Mouse (Mus musculus) liver, adult (tissue): ENCODE measurements around the gene Dyrk1a.

ENCODE experiments used
- GATA4 ChIP-seq: IDR thresholded peaks from 2 replicates; pipeline ENCODE4 v1.6.1; 2014; ENCODE audit warnings: mild to moderate bottlenecking, low read length; ENCODE audit not compliant: insufficient replicate concordance

Dyrk1a gene

GRCm38 (mm10) chr16:94599977-94600724, 30.3 kb downstream of the Dyrk1a start:
- TF ChIP-seq GATA4 = no peak

- no peak for TF ChIP-seq GATA4
Observed at GRCm38 (mm10) chr16:94601089-94601488, 31.3 kb downstream of the Dyrk1a start.

GRCm38 (mm10) chr16:94601540-94601953, 31.7 kb downstream of the Dyrk1a start:
- TF ChIP-seq GATA4 = no peak

- TF ChIP-seq GATA4 = no peak
Observed at GRCm38 (mm10) chr16:94602188-94602587, 32.4 kb downstream of the Dyrk1a start.

- no peak for TF ChIP-seq GATA4
Observed at GRCm38 (mm10) chr16:94602730-94603129, 32.9 kb downstream of the Dyrk1a start.

- TF ChIP-seq GATA4 = no peak
Observed at GRCm38 (mm10) chr16:94606169-94606568, 36.4 kb downstream of the Dyrk1a start.

- no peak for TF ChIP-seq GATA4
Observed at GRCm38 (mm10) chr16:94607468-94607867, 37.7 kb downstream of the Dyrk1a start.

GRCm38 (mm10) chr16:94608706-94609594, 39.1 kb downstream of the Dyrk1a start:
- no peak for TF ChIP-seq GATA4

GRCm38 (mm10) chr16:94612573-94612972, 42.8 kb downstream of the Dyrk1a start:
- TF ChIP-seq GATA4 = no peak

- no peak for TF ChIP-seq GATA4
Observed at GRCm38 (mm10) chr16:94617255-94617654, 47.4 kb downstream of the Dyrk1a start.

- no peak for TF ChIP-seq GATA4
Observed at GRCm38 (mm10) chr16:94618543-94618942, 48.7 kb downstream of the Dyrk1a start.

GRCm38 (mm10) chr16:94619301-94619700, 49.5 kb downstream of the Dyrk1a start:
- no peak for TF ChIP-seq GATA4

GRCm38 (mm10) chr16:94624871-94625270, 55.1 kb downstream of the Dyrk1a start:
- TF ChIP-seq GATA4 = no peak

GRCm38 (mm10) chr16:94625639-94626038, 55.8 kb downstream of the Dyrk1a start:
- no peak for TF ChIP-seq GATA4

- no peak for TF ChIP-seq GATA4
Observed at GRCm38 (mm10) chr16:94627736-94628135, 57.9 kb downstream of the Dyrk1a start.

- no peak for TF ChIP-seq GATA4
Observed at GRCm38 (mm10) chr16:94628976-94629729, 59.3 kb downstream of the Dyrk1a start.

- TF ChIP-seq GATA4 = no peak
Observed at GRCm38 (mm10) chr16:94631984-94632383, 62.2 kb downstream of the Dyrk1a start.
